Mouse (Mus musculus): ENCODE results near the gene Pax5. TPM values are rescaled to one million over a fixed set of nuclear protein-coding genes. Genes with fewer than 3 reads are reported as not detected.

Gene Pax5
- polyA plus RNA-seq, 1 experiment from 2014 or later, result 1.5 TPM

DNA sequence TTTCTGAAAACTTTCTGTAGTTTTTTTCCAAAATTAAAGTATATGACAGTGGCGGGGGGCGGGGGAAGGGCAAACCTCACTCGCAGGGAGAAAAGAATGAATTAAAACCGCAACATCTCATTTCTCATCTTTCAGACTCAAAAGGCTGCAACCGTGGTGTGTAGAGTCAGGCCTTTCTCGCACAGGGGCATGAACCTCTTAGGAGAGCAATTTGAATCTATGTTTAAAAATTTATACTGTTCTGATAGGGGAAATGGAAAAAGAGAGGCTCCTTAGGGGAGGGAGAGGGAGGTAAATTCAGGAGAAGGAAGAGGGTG, 85.2 kb downstream of the Pax5 start:
- H3K9ac ChIP-seq (replicated peaks; ENCODE audit: low read depth, low read length), result no peak overlapping the region
- H3K4me1 ChIP-seq (ENCODE audit: control insufficient read depth, insufficient read depth, low read length), result peaks cover 10% of the 10 kb centered on the region; the same call in 1 of the 2 replicates
- H3K27ac ChIP-seq (ENCODE audit: low read depth, low read length), result no peak overlapping the region
- H3K4me2 ChIP-seq (ENCODE audit: low read depth, low read length), result no peak overlapping the region
- no peaks in the 10 kb centered on the region for H3K27me3 ChIP-seq (ENCODE audit: control insufficient read depth, insufficient read depth, low read length)
- H3K4me3 ChIP-seq (ENCODE audit: low read depth, low read length), result no peak overlapping the region
- H3K36me3 ChIP-seq (ENCODE audit: control insufficient read depth, insufficient read depth, low read length), result no peaks in the 10 kb centered on the region
- ATAC-seq (ENCODE audit: low read depth), result no peak
- H3K9me3 ChIP-seq (ENCODE audit: control insufficient read depth, low read length), result no peaks in the 10 kb centered on the region
- 88% methylated on average over 6 of the region's 6 CpGs for WGBS

DNA sequence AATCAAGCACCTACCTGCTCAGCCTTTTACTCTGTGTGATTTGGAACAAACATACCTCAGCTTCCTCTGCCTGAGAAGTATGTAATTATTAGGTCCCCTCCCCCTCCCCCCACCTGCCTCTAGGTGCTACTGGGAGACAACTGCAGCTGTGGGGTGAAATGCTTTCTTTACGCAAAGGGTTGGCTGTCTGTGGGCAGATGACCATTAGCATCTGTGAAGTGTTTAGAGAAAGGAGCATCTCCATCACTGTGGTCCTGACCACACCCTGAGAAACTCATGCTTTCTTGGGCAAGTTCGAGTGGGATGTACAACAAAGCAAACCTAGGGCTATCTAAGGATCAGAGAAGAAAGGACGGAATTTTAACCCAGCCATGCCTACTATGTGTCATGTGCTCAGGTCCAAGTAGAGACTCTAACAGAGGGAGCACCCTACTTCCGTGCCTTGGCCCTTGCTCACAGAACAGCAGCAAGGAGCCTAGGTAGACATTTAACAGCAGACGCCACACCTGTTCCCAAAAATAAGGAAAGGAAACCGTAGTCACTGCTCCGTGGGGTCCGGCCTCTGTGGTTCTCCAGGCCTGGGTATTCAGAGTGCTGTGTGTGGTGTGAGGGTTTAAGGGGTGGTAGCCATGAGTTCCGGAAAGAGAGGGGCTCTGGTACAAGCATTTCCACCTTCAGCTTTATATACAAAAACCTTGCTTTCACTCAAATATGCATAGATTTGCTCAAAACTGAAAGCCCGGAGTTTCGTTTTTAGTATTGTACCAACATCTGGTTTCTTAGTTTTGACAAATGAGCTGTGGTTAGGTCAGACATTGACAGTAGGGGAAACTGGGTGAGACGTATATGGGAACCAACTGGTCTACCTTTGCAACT, 85.8 kb downstream of the Pax5 start:
- Histone ChIP-seq H3K27me3 (ENCODE audit: control insufficient read depth, insufficient read depth, low read length) (no peaks in the 10 kb centered on the region), H3K27ac (ENCODE audit: low read depth, low read length) (no peak overlapping the region)
- ATAC-seq (ENCODE audit: low read depth), result no peak

DNA sequence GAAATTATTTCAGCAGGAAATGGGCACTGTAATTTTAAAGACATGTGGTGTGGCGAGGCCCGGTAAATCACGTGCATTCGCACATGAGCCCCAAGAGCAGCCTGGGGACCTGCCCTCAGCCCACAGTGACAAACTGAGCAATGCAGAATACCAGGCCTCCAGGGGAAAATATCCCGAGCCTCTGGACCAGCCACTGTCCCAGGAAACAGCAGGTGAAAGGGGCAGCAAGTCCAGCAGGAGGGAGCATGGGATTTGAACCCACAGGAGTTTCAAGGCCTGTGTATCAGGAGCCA, 86.9 kb downstream of the Pax5 start:
- Histone ChIP-seq H3K27ac (ENCODE audit: low read depth, low read length) (no peak overlapping the region), H3K27me3 (ENCODE audit: control insufficient read depth, insufficient read depth, low read length) (no peaks in the 10 kb centered on the region), H3K36me3 (ENCODE audit: control insufficient read depth, insufficient read depth, low read length) (no peaks in the 10 kb centered on the region), H3K9ac (replicated peaks; ENCODE audit: low read depth, low read length) (no peak overlapping the region), H3K4me1 (ENCODE audit: control insufficient read depth, insufficient read depth, low read length) (peaks cover 10% of the 10 kb centered on the region; the same call in 1 of the 2 replicates), H3K9me3 (ENCODE audit: control insufficient read depth, low read length) (no peaks in the 10 kb centered on the region), H3K4me2 (ENCODE audit: low read depth, low read length) (no peak overlapping the region), H3K4me3 (ENCODE audit: low read depth, low read length) (no peak overlapping the region)
- ATAC-seq (ENCODE audit: low read depth), result no peak
- 29% methylated on average over 5 of the region's 5 CpGs for WGBS

More for the DNA sequence above, 85.8 kb downstream of the Pax5 start:
- no peak overlapping the region for H3K4me3 ChIP-seq (ENCODE audit: low read depth, low read length)
- peaks cover 10% of the 10 kb centered on the region; the same call in 1 of the 2 replicates for H3K4me1 ChIP-seq (ENCODE audit: control insufficient read depth, insufficient read depth, low read length)
- H3K4me2 ChIP-seq (ENCODE audit: low read depth, low read length), result no peak overlapping the region
- 89% methylated on average over 12 of the region's 12 CpGs for WGBS
- H3K36me3 ChIP-seq (ENCODE audit: control insufficient read depth, insufficient read depth, low read length), result no peaks in the 10 kb centered on the region
- no peaks in the 10 kb centered on the region for H3K9me3 ChIP-seq (ENCODE audit: control insufficient read depth, low read length)
- no peak overlapping the region for H3K9ac ChIP-seq (replicated peaks; ENCODE audit: low read depth, low read length)

DNA sequence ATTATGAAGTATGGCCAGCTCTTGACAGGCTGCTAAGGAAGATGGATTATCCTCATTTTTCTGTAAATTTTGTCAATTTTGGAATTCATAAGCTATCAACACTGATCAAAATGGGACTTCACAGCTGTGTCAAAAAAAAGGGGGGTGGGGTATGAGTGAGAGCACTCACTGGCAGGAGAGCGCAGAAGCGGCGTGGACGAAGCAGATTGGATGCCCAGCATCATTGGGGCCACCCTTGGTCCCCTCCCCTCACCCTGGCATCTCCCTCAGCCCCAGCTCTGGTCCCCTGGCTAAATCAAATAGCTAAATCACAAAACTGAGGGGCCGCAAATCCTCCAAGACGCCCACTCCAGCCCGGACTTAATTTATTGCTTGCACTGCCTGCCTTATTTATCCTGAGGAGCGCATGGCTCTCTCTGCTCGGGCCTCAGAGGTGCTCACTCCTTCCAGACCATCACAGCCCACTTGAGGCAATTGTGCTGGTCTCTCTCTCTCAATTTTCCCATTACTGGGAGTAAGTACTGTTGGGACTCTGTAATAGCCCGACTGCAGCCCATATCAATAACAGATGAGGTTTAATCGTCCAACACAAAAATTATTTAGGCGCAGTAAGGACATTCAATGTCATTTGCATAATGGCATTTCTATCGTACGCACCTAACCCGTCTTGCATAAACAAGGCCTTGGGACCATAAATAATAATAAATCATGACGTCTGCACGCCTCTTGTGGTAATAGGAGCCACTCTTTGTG, 87.4 kb downstream of the Pax5 start:
- ATAC-seq (ENCODE audit: low read depth), result peak; percentile 85; the same call in 1 of the 2 replicates
- Histone ChIP-seq H3K9ac (replicated peaks; ENCODE audit: low read depth, low read length) (no peak overlapping the region), H3K36me3 (ENCODE audit: control insufficient read depth, insufficient read depth, low read length) (no peaks in the 10 kb centered on the region), H3K27me3 (ENCODE audit: control insufficient read depth, insufficient read depth, low read length) (no peaks in the 10 kb centered on the region), H3K27ac (ENCODE audit: low read depth, low read length) (peak overlapping the region; percentile 55; the same call in 1 of the 2 replicates), H3K4me1 (ENCODE audit: control insufficient read depth, insufficient read depth, low read length) (peaks cover 10% of the 10 kb centered on the region; the same call in 1 of the 2 replicates), H3K4me2 (ENCODE audit: low read depth, low read length) (no peak overlapping the region), H3K4me3 (ENCODE audit: low read depth, low read length) (no peak overlapping the region), H3K9me3 (ENCODE audit: control insufficient read depth, low read length) (no peaks in the 10 kb centered on the region)
- 35% methylated on average over 17 of the region's 17 CpGs for WGBS

DNA sequence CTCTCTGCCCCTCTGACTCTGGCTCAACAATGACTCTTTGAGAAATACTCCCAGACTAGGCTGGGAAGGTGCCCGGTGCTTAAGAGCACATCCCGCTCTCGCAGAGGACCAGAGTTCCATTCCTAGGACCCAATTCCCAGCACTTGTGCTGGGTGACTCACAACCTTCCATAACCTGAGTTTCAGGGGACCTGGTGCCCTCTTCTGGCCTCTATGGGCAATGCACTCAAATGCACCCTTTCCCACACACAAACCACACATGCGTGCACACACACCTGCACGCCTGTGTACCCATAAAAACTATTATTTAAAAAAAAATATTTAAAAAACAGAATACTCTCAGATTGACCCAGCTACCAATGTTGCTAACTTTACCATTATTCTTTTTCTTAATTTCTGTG, 90.0 kb downstream of the Pax5 start:
- no peaks in the 10 kb centered on the region for H3K27me3 ChIP-seq (ENCODE audit: control insufficient read depth, insufficient read depth, low read length)
- peaks cover 10% of the 10 kb centered on the region; the same call in 1 of the 2 replicates for H3K4me1 ChIP-seq (ENCODE audit: control insufficient read depth, insufficient read depth, low read length)
- 97% methylated on average over 5 of the region's 5 CpGs for WGBS
- no peak overlapping the region for H3K27ac ChIP-seq (ENCODE audit: low read depth, low read length)
- no peaks in the 10 kb centered on the region for H3K9me3 ChIP-seq (ENCODE audit: control insufficient read depth, low read length)
- H3K36me3 ChIP-seq (ENCODE audit: control insufficient read depth, insufficient read depth, low read length), result no peaks in the 10 kb centered on the region
- no peak overlapping the region for H3K9ac ChIP-seq (replicated peaks; ENCODE audit: low read depth, low read length)
- H3K4me2 ChIP-seq (ENCODE audit: low read depth, low read length), result no peak overlapping the region
- no peak overlapping the region for H3K4me3 ChIP-seq (ENCODE audit: low read depth, low read length)
- no peak for ATAC-seq (ENCODE audit: low read depth)

DNA sequence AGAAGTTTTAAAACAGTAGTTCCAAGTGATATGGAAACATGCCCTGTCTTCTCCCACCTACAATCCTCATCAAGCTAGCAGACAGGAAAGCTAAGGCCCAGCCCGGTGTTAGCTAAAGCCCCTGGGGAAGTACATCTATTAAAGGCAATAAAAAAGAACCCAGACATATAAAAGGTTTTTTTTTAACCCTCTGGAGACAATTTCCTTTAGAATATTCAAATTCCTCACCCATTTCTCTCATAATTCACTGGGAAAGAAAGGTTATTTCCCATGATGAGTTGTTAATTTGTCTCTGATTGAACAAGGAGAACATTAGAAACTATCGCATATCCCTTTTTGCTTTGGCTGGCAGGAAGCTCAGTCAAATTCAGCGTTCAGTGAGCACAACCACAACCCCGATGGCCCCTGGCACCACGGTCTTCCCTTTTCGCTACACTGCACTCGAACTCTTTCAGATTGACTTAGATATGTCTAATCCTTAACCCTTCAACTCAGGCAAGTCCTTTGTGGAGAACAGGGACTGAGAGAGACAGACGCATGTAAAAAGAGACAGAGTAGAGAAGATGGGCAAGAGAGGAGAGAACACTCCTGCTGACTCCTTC, 96.1 kb downstream of the Pax5 start:
- Histone ChIP-seq H3K27me3 (ENCODE audit: control insufficient read depth, insufficient read depth, low read length) (no peaks in the 10 kb centered on the region), H3K4me1 (ENCODE audit: control insufficient read depth, insufficient read depth, low read length) (no peaks in the 10 kb centered on the region), H3K27ac (ENCODE audit: low read depth, low read length) (no peak overlapping the region), H3K4me2 (ENCODE audit: low read depth, low read length) (no peak overlapping the region), H3K4me3 (ENCODE audit: low read depth, low read length) (no peak overlapping the region), H3K9me3 (ENCODE audit: control insufficient read depth, low read length) (no peaks in the 10 kb centered on the region), H3K9ac (replicated peaks; ENCODE audit: low read depth, low read length) (no peak overlapping the region), H3K36me3 (ENCODE audit: control insufficient read depth, insufficient read depth, low read length) (no peaks in the 10 kb centered on the region)
- ATAC-seq (ENCODE audit: low read depth), result no peak
- WGBS, result 89% methylated on average over 8 of the region's 8 CpGs

DNA sequence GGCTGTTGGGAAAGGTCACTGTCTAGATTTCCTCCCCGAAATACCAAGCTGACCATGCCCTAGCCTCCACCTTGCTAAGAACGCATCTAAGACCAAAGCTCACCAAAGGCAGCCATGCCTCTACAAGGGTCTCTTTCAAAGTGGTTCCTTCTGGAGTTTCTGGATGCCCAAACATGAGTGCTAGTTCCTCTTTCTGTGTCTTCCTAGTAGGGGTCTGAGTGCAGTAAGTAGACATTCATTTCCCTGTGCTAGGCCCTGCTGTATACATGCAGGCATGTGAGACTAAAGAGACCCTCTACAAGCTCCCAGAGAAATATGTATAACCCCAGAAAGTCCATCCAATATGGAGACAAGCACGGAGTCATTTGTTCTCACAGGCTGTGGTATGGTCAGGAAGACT, 97.9 kb downstream of the Pax5 start:
- no peaks in the 10 kb centered on the region for H3K4me1 ChIP-seq (ENCODE audit: control insufficient read depth, insufficient read depth, low read length)
- H3K4me2 ChIP-seq (ENCODE audit: low read depth, low read length), result no peak overlapping the region
- H3K9me3 ChIP-seq (ENCODE audit: control insufficient read depth, low read length), result no peaks in the 10 kb centered on the region
- H3K36me3 ChIP-seq (ENCODE audit: control insufficient read depth, insufficient read depth, low read length), result no peaks in the 10 kb centered on the region
- H3K27me3 ChIP-seq (ENCODE audit: control insufficient read depth, insufficient read depth, low read length), result no peaks in the 10 kb centered on the region
- no peak overlapping the region for H3K9ac ChIP-seq (replicated peaks; ENCODE audit: low read depth, low read length)
- H3K27ac ChIP-seq (ENCODE audit: low read depth, low read length), result no peak overlapping the region
- H3K4me3 ChIP-seq (ENCODE audit: low read depth, low read length), result no peak overlapping the region
- ATAC-seq (ENCODE audit: low read depth), result no peak
- WGBS, result 88% methylated on average over 3 of the region's 3 CpGs

DNA sequence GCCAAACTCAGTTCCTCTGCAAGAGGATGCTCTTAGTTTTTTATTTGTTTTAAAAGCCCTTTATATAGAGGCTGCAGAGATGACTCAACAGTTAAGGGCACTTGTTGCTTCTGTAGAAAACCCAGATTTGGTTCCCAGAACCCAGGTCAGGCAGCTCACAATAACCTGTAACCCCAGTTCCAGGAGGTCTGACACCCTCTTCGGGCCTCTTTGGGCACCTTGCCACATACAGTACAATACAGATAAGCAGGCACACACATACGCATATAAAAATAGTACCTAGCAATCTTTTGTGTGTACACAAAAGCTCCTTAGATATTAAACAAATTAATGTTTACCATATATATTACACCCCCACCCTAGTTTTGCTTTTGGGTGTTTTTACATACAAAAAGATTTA, 104.8 kb downstream of the Pax5 start:
- Histone ChIP-seq H3K27me3 (ENCODE audit: control insufficient read depth, insufficient read depth, low read length) (no peaks in the 10 kb centered on the region), H3K4me2 (ENCODE audit: low read depth, low read length) (no peak overlapping the region), H3K27ac (ENCODE audit: low read depth, low read length) (no peak overlapping the region), H3K36me3 (ENCODE audit: control insufficient read depth, insufficient read depth, low read length) (no peaks in the 10 kb centered on the region), H3K9me3 (ENCODE audit: control insufficient read depth, low read length) (no peaks in the 10 kb centered on the region), H3K4me1 (ENCODE audit: control insufficient read depth, insufficient read depth, low read length) (peaks cover 11% of the 10 kb centered on the region; the same call in 1 of the 2 replicates), H3K4me3 (ENCODE audit: low read depth, low read length) (no peak overlapping the region), H3K9ac (replicated peaks; ENCODE audit: low read depth, low read length) (no peak overlapping the region)
- 90% methylated on average over 2 of the region's 2 CpGs for WGBS
- no peak for ATAC-seq (ENCODE audit: low read depth)
